Mouse (Mus musculus) brain, embryonic 14.5 days (tissue): ENCODE results near the gene Sqstm1.

Source experiments
- CTCF ChIP-seq: fragments of 200-500 bp; IDR thresholded peaks from 2 replicates; pipeline ENCODE4 v1.5.1; 2012; ENCODE audit warnings: inconsistent platforms, mild to moderate bottlenecking, moderate library complexity, borderline replicate concordance; ENCODE audit not compliant: insufficient read depth, insufficient read length; ENCODE audit errors: extremely low read depth
- POLR2A ChIP-seq: fragments of 200-500 bp; IDR thresholded peaks from 2 replicates; pipeline ENCODE4 v1.6.1; 2012; ENCODE audit warnings: mild to moderate bottlenecking, inconsistent platforms, borderline replicate concordance; ENCODE audit not compliant: poor library complexity, insufficient read depth, insufficient read length, severe bottlenecking; ENCODE audit errors: extremely low read depth

DNA sequence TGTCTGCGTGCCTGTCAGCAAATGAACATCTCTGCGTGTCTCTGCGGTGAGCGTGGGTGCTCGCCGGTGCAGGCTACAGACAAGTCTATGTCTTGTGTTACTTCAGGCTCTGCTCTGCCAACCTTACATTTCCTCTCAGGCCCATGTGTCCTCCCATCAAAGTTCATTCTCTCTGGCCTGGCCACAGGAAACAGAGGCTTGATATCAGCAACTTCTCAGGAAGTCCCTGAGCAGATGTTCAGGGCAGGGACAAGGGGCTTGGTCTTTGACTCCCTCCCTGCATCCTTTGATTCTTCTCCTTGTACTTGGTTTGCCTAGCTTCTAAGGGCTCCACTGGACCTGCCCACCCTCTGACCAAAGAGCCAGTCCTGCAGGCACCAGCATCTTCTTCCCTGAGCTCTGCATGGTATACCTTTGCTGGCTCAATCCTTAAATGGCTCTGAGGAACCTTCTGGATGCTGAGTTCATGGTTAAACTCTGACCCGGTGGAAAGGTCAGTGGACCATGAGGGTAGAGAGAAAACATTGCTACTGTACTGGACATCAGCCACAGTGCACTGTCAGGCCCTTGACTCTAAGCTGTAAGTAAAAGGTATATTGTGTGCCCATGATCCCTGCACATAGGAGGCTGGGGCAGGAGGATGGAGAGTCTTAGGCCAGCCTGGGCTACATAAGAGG is 29.7 kb upstream of the Sqstm1 start:
- no peak for TF ChIP-seq CTCF
- TF ChIP-seq POLR2A, result no peak
